Mouse (Mus musculus) megakaryocyte-erythroid progenitor cell, adult 5-6 weeks (primary cell): ENCODE results near the gene Zeb2. TPM values are rescaled to one million over a fixed set of nuclear protein-coding genes. Genes with fewer than 3 reads are reported as not detected.

ENCODE experiments used
- ATAC-seq: replicated peaks from 2 replicates; pipeline ENCODE4 v1.8.0; 2016; ENCODE audit warnings: mild to moderate bottlenecking, inconsistent platforms; ENCODE audit not compliant: severe bottlenecking, poor library complexity, low FRiP score, low TSS enrichment
- total RNA-seq, 2 experiments: library from RNA; stranded (forward) in 1 of 2; stranded (reverse) in 1 of 2; fragments of 200-1000, 215-1000 nt in 1 of 2; fragments of >200 nt in 1 of 2; fragmentation: Nextera tagmentation in 1 of 2; gene quantifications; 2 replicates each; pipeline ENCODE4 v1.2.3; 2014 to 2017

The Zeb2 gene
- total RNA-seq, 2 experiments from 2014 or later: 119 to 125 TPM

DNA sequence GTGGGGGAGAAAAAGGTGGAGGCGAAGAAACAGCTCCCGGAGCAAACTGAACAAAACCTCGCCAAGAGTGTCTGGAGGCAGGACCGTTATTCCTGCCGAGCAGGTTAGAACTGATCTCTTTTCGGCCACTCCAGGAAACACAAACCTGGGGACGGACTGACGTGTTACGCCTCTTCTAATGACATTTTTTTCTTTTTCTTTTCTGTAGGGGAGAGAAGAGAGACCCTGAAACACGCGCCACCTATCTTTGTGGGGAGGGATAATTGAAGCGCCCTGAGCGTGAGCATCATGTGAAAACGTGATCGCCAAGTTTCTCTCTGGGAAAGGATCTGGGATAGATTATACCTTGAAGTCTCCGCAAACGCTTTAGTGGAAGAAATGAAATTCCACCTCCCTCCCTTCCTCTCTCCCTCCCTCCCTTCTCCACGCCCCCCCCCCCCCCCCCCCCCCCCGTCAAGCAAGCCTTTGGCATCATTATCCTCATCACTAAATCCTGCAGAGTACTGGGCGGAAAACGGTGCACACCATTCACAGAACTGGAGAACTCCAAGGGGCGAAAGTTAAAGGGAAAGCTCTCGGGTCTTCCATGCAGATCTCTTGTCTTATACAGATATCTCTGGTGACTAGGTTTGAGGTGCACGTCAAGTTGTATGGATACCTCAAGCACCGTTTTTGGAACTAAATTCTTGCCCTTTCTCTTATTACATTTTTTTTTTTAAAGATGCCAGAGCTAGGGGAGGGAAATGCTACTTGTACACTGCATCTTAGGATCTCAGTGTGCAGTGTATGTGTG lies 4.1 kb downstream of the Zeb2 start:
- ATAC-seq: peak; percentile 24

DNA sequence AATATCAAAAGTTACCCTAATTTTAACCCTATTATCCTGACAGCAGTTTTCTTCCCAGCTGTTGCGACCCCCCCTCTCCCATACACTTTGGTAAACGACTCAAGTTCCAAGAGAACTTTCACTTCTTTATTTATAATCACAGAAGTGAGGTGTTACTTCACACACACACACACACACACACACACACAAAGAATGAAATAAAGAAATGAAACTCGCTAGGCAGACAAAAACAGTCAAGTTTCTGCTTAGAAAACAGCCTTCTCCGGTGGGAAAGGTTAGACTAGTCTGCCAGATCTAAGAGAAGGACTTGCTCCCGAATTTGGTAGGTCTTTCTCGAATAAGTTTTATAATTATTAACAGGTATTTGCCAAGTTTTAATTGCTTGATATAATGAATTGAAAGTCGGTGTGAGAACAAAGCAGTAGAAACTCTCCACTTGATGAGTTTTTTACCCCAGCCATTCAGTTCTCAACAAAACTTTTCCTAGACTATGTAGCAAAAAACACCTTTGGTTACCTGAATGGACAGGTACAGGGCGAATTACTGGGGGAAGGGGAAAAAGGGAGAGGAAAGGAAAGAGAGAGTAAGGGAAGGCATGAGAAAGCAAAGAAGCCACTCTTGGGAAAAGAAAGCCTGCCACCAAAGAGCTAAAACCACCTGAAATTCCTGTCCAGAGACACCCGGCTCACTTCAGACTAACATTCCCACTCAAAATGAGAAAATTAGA lies 5.0 kb downstream of the Zeb2 start:
- ATAC-seq: no peak

GRCm38 (mm10) chr2:45111571-45111970 lies 5.6 kb downstream of the Zeb2 start:
- ATAC-seq: 0 out of 2 replicates have a peak, but pooled peaks have one; percentile 16

GRCm38 (mm10) chr2:45110757-45111411 lies 6.3 kb downstream of the Zeb2 start:
- peak; percentile 20; the same call in 1 of the 2 replicates for ATAC-seq

DNA sequence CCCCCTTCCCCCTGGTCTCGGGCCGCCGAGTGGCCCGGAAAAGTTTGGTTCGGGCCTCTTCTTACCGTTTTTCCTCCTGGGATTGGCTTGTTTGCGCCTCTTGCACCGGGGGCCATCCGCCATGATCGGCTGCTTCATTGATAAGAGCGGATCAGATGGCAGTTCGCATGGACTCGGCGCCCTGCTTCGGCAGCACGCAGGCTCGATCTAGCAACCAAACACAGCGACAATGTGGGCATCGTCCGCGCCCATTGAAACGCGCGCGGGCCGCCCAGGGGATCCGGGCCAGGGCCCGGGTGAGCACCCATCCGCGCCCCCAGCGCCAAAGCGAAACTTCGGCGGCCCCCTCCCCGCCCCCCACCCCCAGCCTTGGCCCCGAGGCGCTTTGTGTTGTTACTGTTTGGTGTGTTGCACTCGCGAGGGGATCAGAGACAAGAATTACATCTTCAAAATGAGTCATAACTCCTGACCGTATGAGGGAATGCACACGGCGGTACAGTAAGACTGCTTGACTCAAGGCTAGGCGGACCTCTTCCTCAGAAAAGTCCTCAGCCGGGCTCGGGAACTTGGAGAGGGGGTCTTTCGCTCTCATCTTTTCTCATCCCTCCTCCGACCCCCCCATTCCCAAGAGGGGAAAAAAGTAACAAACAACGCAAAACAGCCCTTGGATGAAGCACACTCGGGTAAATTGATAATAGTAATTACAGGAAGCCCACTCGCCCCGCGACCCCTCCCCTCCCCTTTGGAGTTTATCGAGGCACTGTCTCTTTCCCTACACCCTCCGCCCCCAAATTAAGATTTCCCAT lies 7.0 kb downstream of the Zeb2 start:
- peak; percentile 36 for ATAC-seq

- ATAC-seq: no peak
Observed at GRCm38 (mm10) chr2:45109161-45109950, 7.8 kb downstream of the Zeb2 start.

GRCm38 (mm10) chr2:45108521-45109091 lies 8.6 kb downstream of the Zeb2 start:
- ATAC-seq: peak; percentile 27; the same call in 1 of the 2 replicates

DNA sequence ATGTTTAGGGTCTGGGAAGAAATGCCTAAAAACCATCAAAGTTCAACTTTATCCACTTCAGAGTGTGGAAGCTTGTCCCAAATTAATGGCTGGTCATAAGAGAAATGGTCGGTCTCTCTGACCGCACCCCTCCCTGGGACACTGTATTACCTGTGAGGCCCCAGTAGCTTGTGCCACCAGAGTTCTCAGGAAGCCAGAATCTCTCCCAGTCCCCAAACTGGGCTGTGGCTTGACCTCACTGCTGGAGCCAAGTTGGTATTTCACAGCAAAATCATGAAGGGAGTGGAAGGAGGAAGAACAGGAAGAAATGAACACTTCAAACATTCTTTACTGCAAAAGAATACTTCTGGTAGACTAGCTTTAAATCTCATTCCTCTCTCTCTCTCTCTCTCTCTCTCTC lies 9.6 kb downstream of the Zeb2 start:
- no peak for ATAC-seq

GRCm38 (mm10) chr2:45105922-45106851 lies 11.0 kb downstream of the Zeb2 start:
- no peak for ATAC-seq

DNA sequence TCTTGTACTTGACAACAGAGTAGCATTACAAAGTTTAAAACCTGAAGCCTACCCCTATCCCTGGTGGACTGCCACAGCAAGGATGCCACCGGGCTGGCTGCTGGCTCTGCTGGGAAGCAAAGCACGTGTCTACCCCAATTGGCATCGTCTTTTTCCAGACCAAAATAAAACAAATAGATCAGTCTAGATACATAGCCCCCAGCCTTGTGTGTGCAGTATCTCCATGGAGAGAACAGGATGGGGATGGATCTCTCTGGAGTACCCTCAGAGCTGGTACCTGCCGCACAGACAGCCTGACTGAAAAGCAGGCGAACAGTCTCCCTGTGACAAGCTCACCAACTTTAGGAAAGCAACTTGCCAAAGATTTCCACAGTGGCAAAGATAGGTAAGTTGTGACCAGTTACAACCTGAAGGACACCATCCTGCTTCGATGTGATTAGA lies 11.9 kb downstream of the Zeb2 start:
- ATAC-seq: no peak

GRCm38 (mm10) chr2:45104511-45105055 lies 12.6 kb downstream of the Zeb2 start:
- ATAC-seq: no peak

DNA sequence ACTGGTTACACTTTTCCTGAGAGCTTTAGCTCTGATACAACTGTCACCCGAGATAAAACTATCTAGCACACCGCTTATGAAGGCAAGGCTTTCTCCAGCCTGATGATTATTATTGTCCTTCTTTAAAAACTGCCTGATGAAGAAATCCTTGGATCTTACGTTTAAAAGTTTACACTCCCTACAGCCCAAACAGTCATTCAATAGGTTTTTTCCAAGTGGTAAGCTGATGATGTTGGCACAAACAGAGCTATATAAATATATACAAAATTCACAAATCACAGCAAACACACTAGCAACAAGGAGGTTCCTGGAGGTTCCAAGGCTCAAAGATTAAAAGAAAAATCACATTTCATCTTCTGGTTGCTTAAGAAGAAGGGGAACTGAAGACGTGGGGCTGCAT lies 13.1 kb downstream of the Zeb2 start:
- no peak for ATAC-seq

- no peak for ATAC-seq
Observed at GRCm38 (mm10) chr2:45103021-45103983, 13.9 kb downstream of the Zeb2 start.

DNA sequence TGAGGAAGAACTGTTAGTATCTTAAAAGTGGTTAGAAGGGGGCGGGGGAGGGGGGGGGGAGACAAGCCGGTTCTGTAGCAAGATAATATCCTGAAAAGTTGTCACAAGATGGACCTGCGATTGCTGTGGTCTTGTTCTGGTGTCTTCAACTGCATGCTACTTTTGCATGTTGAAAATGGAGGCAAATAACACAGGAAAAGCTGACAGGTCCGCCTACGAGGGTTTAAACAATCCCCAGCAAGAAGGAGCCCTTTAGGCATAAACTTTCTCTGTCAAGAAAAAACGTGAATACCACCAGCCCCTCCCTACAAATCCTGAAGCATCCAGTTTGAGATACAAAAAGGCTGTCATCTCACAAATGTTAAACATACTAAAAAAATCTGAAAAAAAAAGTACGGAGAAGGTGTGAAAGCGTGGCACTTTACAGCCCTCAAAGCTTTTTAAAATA lies 15.0 kb downstream of the Zeb2 start:
- no peak for ATAC-seq

DNA sequence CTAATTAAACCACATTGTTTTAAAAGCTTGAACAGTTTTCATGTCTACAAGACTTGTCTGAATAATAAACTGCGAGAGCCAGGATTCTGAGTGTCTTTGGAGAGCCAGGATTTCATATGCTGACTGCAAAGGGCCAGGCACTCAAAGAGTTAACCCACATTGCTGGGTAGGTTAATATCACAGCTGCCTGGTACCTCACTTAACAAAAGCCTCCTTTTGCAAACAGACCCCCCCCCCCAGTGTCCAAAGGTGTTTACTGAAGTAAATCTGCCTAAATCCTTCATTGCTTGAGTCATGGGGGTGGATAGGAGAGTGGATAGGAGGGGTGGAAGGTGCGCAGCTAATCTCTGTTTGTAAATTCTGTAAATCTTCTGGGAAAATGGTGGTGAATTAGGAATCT lies 15.6 kb downstream of the Zeb2 start:
- no peak for ATAC-seq

GRCm38 (mm10) chr2:45101040-45101439 lies 16.2 kb downstream of the Zeb2 start:
- 0 out of 2 replicates have a peak, but pooled peaks have one; percentile 36 for ATAC-seq
